ENCODE assay signal across 13 mouse cellular contexts in the genomic region with DNA sequence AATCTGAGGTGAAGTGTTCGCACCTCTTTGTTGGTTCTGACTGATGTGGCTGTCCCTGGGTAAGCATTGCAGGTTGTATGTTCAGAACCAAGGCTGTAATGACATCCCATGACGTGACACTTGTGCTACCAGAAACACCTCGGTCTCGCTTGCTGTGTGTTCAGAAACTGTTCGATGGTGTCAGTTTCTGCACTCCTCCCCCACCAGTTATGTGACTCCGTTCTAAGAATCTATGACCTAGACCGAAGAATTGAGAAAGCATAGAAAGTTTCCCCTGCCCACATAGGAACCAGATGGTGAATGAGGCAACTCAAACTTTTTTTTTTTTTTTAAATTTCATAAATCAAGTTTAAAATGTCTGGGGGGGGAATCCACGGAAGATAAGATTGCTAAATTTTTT. TPM values are rescaled to one million over a fixed set of nuclear protein-coding genes. Genes with fewer than 3 reads are reported as not detected.
DNase-seq lines count a peak whose midpoint lies in the region; ATAC-seq and TF ChIP-seq lines count a peak whose summit lies in the region.
"Had no signal": no experiment of that assay in that cellular context is flagged by ENCODE, and none has a peak within 500 bp of the region (broad histone marks: within the 10 kb centered on the region; RNA-seq: fewer than 3 reads in every experiment).

No protein-coding gene starts in this region.

- DNase-seq in embryonic facial prominence, embryonic 11.5 days (ENCODE audit: low spot score), result peak; percentile 35
- no peak for DNase-seq in embryonic facial prominence, embryonic 10.5 days (ENCODE audit: low spot score)
- no peak for DNase-seq in lung, embryonic 14.5 days
- DNase-seq in lung, postnatal 14 days, result no peak
- no peak for DNase-seq in adrenal gland, postnatal 36 days
- DNase-seq in thymus, adult 18-20 months, result no peak
- DNase-seq: cerebellum, postnatal 25 days; kidney, adult 18-20 months had no signal

- ATAC-seq in embryonic facial prominence, embryonic 11.5 days (replicated peaks; ENCODE audit: insufficient number of reproducible peaks, low FRiP score, low TSS enrichment, low read depth), result no peak
- no peak for ATAC-seq in lung, embryonic 14.5 days (ENCODE audit: insufficient read depth)
- ATAC-seq in megakaryocyte progenitor cell, adult 5-6 weeks (replicated peaks; ENCODE audit: poor library complexity), result peak; percentile 81
- ATAC-seq: liver, embryonic 12.5 days had no signal

- no peak overlapping the region for H3K9ac ChIP-seq in embryonic facial prominence, embryonic 11.5 days (replicated peaks; ENCODE audit: low read length)
- no peak overlapping the region for H3K9ac ChIP-seq in lung, embryonic 14.5 days
- H3K9ac ChIP-seq: liver, embryonic 12.5 days; midbrain, embryonic 12.5 days had no signal

- H3K9me3 ChIP-seq in embryonic facial prominence, embryonic 11.5 days (replicated peaks; ENCODE audit: control insufficient read depth, low read length), result no peaks in the 10 kb centered on the region
- no peaks in the 10 kb centered on the region for H3K9me3 ChIP-seq in embryonic facial prominence, embryonic 10.5 days
- no peaks in the 10 kb centered on the region for H3K9me3 ChIP-seq in lung, embryonic 14.5 days (ENCODE audit: low read depth, low read length)
- H3K9me3 ChIP-seq: hindbrain, embryonic 10.5 days; liver, embryonic 12.5 days; midbrain, embryonic 12.5 days had no signal

- peaks cover 6% of the 10 kb centered on the region for H3K4me1 ChIP-seq in embryonic facial prominence, embryonic 11.5 days (ENCODE audit: control insufficient read depth, insufficient read depth, low read length)
- H3K4me1 ChIP-seq in embryonic facial prominence, embryonic 10.5 days, result peaks cover 18% of the 10 kb centered on the region
- H3K4me1 ChIP-seq in lung, embryonic 14.5 days (ENCODE audit: insufficient read depth), result peaks cover 4% of the 10 kb centered on the region; the same call in 1 of the 2 replicates
- peaks cover 33% of the 10 kb centered on the region for H3K4me1 ChIP-seq in brown adipose tissue, adult 24 weeks (ENCODE audit: control insufficient read depth, insufficient read depth, insufficient read length, low read length)

- no peaks in the 10 kb centered on the region for H3K36me3 ChIP-seq in embryonic facial prominence, embryonic 11.5 days (replicated peaks; ENCODE audit: control insufficient read depth, insufficient read depth, low read depth, low read length)
- H3K36me3 ChIP-seq in embryonic facial prominence, embryonic 10.5 days (replicated peaks), result no peaks in the 10 kb centered on the region
- 0 out of 2 replicates have a peak, but pooled peaks cover 1% of the 10 kb centered on the region for H3K36me3 ChIP-seq in lung, embryonic 14.5 days (ENCODE audit: insufficient read depth)
- H3K36me3 ChIP-seq: hindbrain, embryonic 10.5 days; liver, embryonic 12.5 days; midbrain, embryonic 12.5 days had no signal

- H3K27me3 ChIP-seq in embryonic facial prominence, embryonic 11.5 days (ENCODE audit: control insufficient read depth, insufficient read depth, low read length), result no peaks in the 10 kb centered on the region
- H3K27me3 ChIP-seq in embryonic facial prominence, embryonic 10.5 days (replicated peaks; ENCODE audit: low read depth, poor library complexity, severe bottlenecking), result no peaks in the 10 kb centered on the region
- H3K27me3 ChIP-seq in lung, embryonic 14.5 days (ENCODE audit: insufficient read depth, low read length), result no peaks in the 10 kb centered on the region
- H3K27me3 ChIP-seq: liver, embryonic 12.5 days; midbrain, embryonic 12.5 days had no signal

- TF ChIP-seq CTCF in lung, embryonic 14.5 days (IDR thresholded peaks at IDR 0.05; ENCODE audit: low read depth), result no peak

- H3K27ac ChIP-seq in embryonic facial prominence, embryonic 11.5 days (replicated peaks; ENCODE audit: low read depth, low read length), result no peak overlapping the region
- H3K27ac ChIP-seq in embryonic facial prominence, embryonic 10.5 days (replicated peaks), result no peak overlapping the region
- no peak overlapping the region for H3K27ac ChIP-seq in lung, embryonic 14.5 days (ENCODE audit: low read depth)
- H3K27ac ChIP-seq in brown adipose tissue, adult 24 weeks (replicated peaks; ENCODE audit: low read depth, low read length), result peak overlapping the region; percentile 65
- H3K27ac ChIP-seq: hindbrain, embryonic 10.5 days; liver, embryonic 12.5 days; midbrain, embryonic 12.5 days had no signal

- WGBS in embryonic facial prominence, embryonic 11.5 days, result 70% methylated on average over 8 of the region's 8 CpGs
- WGBS in embryonic facial prominence, embryonic 10.5 days, result 77% methylated on average over 8 of the region's 8 CpGs
- 73% methylated on average over 8 of the region's 8 CpGs for WGBS in lung, embryonic 14.5 days

- H3K4me3 ChIP-seq in embryonic facial prominence, embryonic 11.5 days (ENCODE audit: low read depth, low read length), result no peak overlapping the region
- no peak overlapping the region for H3K4me3 ChIP-seq in embryonic facial prominence, embryonic 10.5 days
- H3K4me3 ChIP-seq in lung, embryonic 14.5 days (ENCODE audit: low read depth, low read length), result no peak overlapping the region
- no peak overlapping the region for H3K4me3 ChIP-seq in brown adipose tissue, adult 24 weeks (ENCODE audit: insufficient read depth, low read depth, low read length)
- H3K4me3 ChIP-seq: hindbrain, embryonic 10.5 days; liver, embryonic 12.5 days; midbrain, embryonic 12.5 days had no signal

- H3K4me2 ChIP-seq in embryonic facial prominence, embryonic 11.5 days (ENCODE audit: low read depth, low read length), result no peak overlapping the region
- H3K4me2 ChIP-seq in lung, embryonic 14.5 days, result peak overlapping the region; percentile 31; the same call in 1 of the 2 replicates
- H3K4me2 ChIP-seq: midbrain, embryonic 12.5 days had no signal

RNA-seq across cellular contexts. Expression of a gene that starts 34.2 kb away (rescaled TPM):
- 8.0 and 9.4 TPM in 2 replicates for polyA plus RNA-seq in embryonic facial prominence, embryonic 11.5 days (2014; fragmentation: Nextera tagmentation; extraction: Ambion mirVana)
- polyA plus RNA-seq in embryonic facial prominence, embryonic 10.5 days (2016; fragmentation: Nextera tagmentation; extraction: Ambion mirVana), result 9.6 and 12.0 TPM in 2 replicates
- 21.6 and 22.0 TPM in 2 replicates for polyA plus RNA-seq in lung, embryonic 14.5 days (2014; fragmentation: Nextera tagmentation; extraction: Ambion mirVana)
- 7.5 and 9.7 TPM in 2 replicates for polyA plus RNA-seq in brown adipose tissue, adult 24 weeks (2012; ENCODE audit: insufficient read depth, insufficient read length, missing spikeins)
- 12.8 and 15.6 TPM in 2 replicates for total RNA-seq in megakaryocyte progenitor cell, adult 5-6 weeks (2015)
- total RNA-seq in megakaryocyte progenitor cell, adult 5-6 weeks (2017), result 6.5 and 7.2 TPM in 2 replicates
- total RNA-seq in adrenal gland, postnatal 36 days (2021), result 10 to 100 TPM; 21.3 to 33.7 TPM
